Mouse (Mus musculus) cerebellum, adult 2 months (tissue): ENCODE measurements at regions not wholly inside any gene's neighbourhood (a gene's known extent, or its start where the extent isn't known, plus 50 kb on each side); places are given as distances from the start of the nearest gene placed in this dataset.
"Not testable (repeated sequence)": the region's sequence is repeated elsewhere in the genome, so short reads cannot be mapped to it uniquely, and the experiment has no call there.

Source experiments
- CTCF ChIP-seq: fragments of 200-500 bp; IDR thresholded peaks from 2 replicates; pipeline ENCODE4 v1.5.1; 2011; ENCODE audit warnings: low read depth, mild to moderate bottlenecking, control low read depth, low read length, moderate library complexity, borderline replicate concordance; ENCODE audit not compliant: insufficient read depth
- POLR2A ChIP-seq: fragments of 200-500 bp; IDR thresholded peaks from 2 replicates; pipeline ENCODE4 v1.6.1; 2011; ENCODE audit warnings: low read length, control low read depth, borderline replicate concordance; ENCODE audit not compliant: insufficient read depth

GRCm38 (mm10) chr13:74913655-74914054, 105.0 kb upstream of the Cast start:
- TF ChIP-seq POLR2A, CTCF: not testable (repeated sequence)
